ENCODE assay signal across 11 mouse cellular contexts in genomic region chr2:164967193-164967592, GRCm38 (mm10). TPM values are rescaled to one million over a fixed set of nuclear protein-coding genes. Genes with fewer than 3 reads are reported as not detected.
A peak's percentile ranks its signal among the peaks of the same experiment; 100 is the strongest.
DNase-seq lines count a peak whose midpoint lies in the region; ATAC-seq and TF ChIP-seq lines count a peak whose summit lies in the region.
"Had no signal": no experiment of that assay in that cellular context is flagged by ENCODE, and none has a peak within 500 bp of the region (broad histone marks: within the 10 kb centered on the region; RNA-seq: fewer than 3 reads in every experiment).

No protein-coding gene starts in this region.

- peaks cover 36% of the 10 kb centered on the region for H3K27me3 ChIP-seq in forebrain, embryonic 16.5 days (replicated peaks; ENCODE audit: control insufficient read depth, insufficient read depth, low read length)

- H3K27ac ChIP-seq in forebrain, embryonic 16.5 days (ENCODE audit: low read length), result no peak overlapping the region
- peak overlapping the region; percentile 88 for H3K27ac ChIP-seq in olfactory bulb, adult 2 months (ENCODE audit: insufficient read depth, low read depth, low read length)
- H3K27ac ChIP-seq: stomach, embryonic 15.5 days had no signal

- peak; percentile 54; the same call in 1 of the 2 replicates for TF ChIP-seq CTCF in olfactory bulb, adult 2 months (IDR thresholded peaks at IDR 0.05; ENCODE audit: insufficient read depth, low read depth, low read length)

- WGBS in forebrain, embryonic 16.5 days, result 7% methylated on average over 6 of the region's 6 CpGs
- 26% methylated on average over 6 of the region's 6 CpGs for WGBS in olfactory bulb, adult 2 months

- H3K9ac ChIP-seq in forebrain, embryonic 16.5 days (replicated peaks; ENCODE audit: low read depth, low read length), result no peak overlapping the region
- H3K9ac ChIP-seq: stomach, embryonic 15.5 days had no signal

- no peaks in the 10 kb centered on the region for H3K9me3 ChIP-seq in forebrain, embryonic 16.5 days (ENCODE audit: control insufficient read depth, low read length)
- H3K9me3 ChIP-seq: stomach, embryonic 15.5 days had no signal

- DNase-seq in cerebellum, adult 11 months, result peak; percentile 51
- DNase-seq in cerebellum, postnatal 4 days (ENCODE audit: low spot score in 2 of 2), result no peak
- DNase-seq in retina, adult 2 months (ENCODE audit: low read depth, low spot score), result peak; percentile 72
- DNase-seq in retina, embryonic 14.5 days (ENCODE audit: low spot score), result no peak
- no peak for DNase-seq in thymus, postnatal 25 days
- DNase-seq in heart, postnatal 36 days, result no peak
- DNase-seq: kidney, postnatal 4 days; lung, adult 18-20 months had no signal

- ATAC-seq in forebrain, embryonic 16.5 days, result no peak

- peaks cover 51% of the 10 kb centered on the region for H3K4me1 ChIP-seq in forebrain, embryonic 16.5 days (replicated peaks; ENCODE audit: control insufficient read depth, insufficient read depth, low read length)
- H3K4me1 ChIP-seq in olfactory bulb, adult 2 months (ENCODE audit: control insufficient read depth, insufficient read depth, low read length), result peaks cover 43% of the 10 kb centered on the region

- TF ChIP-seq POLR2A in olfactory bulb, adult 2 months (IDR thresholded peaks at IDR 0.05; ENCODE audit: insufficient read depth, low read depth, low read length), result no peak

- H3K36me3 ChIP-seq in forebrain, embryonic 16.5 days (ENCODE audit: control insufficient read depth, insufficient read depth), result no peaks in the 10 kb centered on the region
- H3K36me3 ChIP-seq: stomach, embryonic 15.5 days had no signal

- H3K4me3 ChIP-seq in forebrain, embryonic 16.5 days (replicated peaks; ENCODE audit: low read length), result peak overlapping the region; percentile 51; the same call in 1 of the 2 replicates
- peak overlapping the region; percentile 75; the same call in 1 of the 2 replicates for H3K4me3 ChIP-seq in olfactory bulb, adult 2 months (ENCODE audit: insufficient read depth, low read depth, low read length)

- H3K4me2 ChIP-seq in forebrain, embryonic 16.5 days (ENCODE audit: low read length), result no peak overlapping the region

- intact Hi-C loops in heart, postnatal 36 days (cut with DNase I), result loop anchor here (10.0 kb wide), 1 partner anchor 518 kb away; no protein-coding TSS in a partner anchor

RNA-seq across cellular contexts. Expression of gene Slc12a5, which starts 6.6 kb away (rescaled TPM):
- polyA plus RNA-seq in forebrain, embryonic 16.5 days (2015; fragmentation: Nextera tagmentation; extraction: Ambion mirVana), result 13.1 and 22.4 TPM in 2 replicates
- not detected in 2 replicates for polyA plus RNA-seq in olfactory bulb, adult 2 months (2012; ENCODE audit: insufficient read depth, insufficient read length, low replicate concordance, missing spikeins)
- under 1 TPM; 0.33 to 0.87 TPM for total RNA-seq in heart, postnatal 36 days (2021)

RNA-seq across cellular contexts. Expression of gene Mmp9, which starts 26.6 kb away (rescaled TPM):
- 16.9 and 20.6 TPM in 2 replicates for polyA plus RNA-seq in forebrain, embryonic 16.5 days (2015; fragmentation: Nextera tagmentation; extraction: Ambion mirVana)
- polyA plus RNA-seq in olfactory bulb, adult 2 months (2012; ENCODE audit: insufficient read depth, insufficient read length, low replicate concordance, missing spikeins), result not detected in 2 replicates
- under 1 TPM; 0.87 to 0.97 TPM for total RNA-seq in heart, postnatal 36 days (2021)

RNA-seq across cellular contexts. Expression of gene Zfp335, which starts 55.6 kb away (rescaled TPM):
- 16.2 and 19.9 TPM in 2 replicates for polyA plus RNA-seq in forebrain, embryonic 16.5 days (2015; fragmentation: Nextera tagmentation; extraction: Ambion mirVana)
- polyA plus RNA-seq in olfactory bulb, adult 2 months (2012; ENCODE audit: insufficient read depth, insufficient read length, low replicate concordance, missing spikeins), result not detected in 2 replicates
- 10 to 100 TPM in 1 of 2 experiments, 1 to 10 TPM in 1; 8.5 to 10.0 TPM for total RNA-seq in heart, postnatal 36 days (2021)

Comparison
In these comparisons a context has a peak if more than half of its experiments do, and no peak if none do; other contexts are left out.
1. DNase-seq: peak in cerebellum, adult 11 months (single experiment) and retina, adult 2 months (single experiment); none in cerebellum, postnatal 4 days (0 of 2), retina, embryonic 14.5 days (single experiment), thymus, postnatal 25 days (single experiment) and heart, postnatal 36 days (0 of 2).
2. RNA of gene Mmp9, which starts 26.6 kb away (polyA plus RNA-seq): 16.9 to 20.6 TPM in forebrain, embryonic 16.5 days; not detected in olfactory bulb, adult 2 months; every median in the first group is over 10 times any median in the second.